Mouse (Mus musculus): ENCODE measurements around the gene Ankrd23. TPM values are rescaled to one million over a fixed set of nuclear protein-coding genes. Genes with fewer than 3 reads are reported as not detected.

Gene Ankrd23
- polyA plus RNA-seq, 1 experiment = 17.9 TPM

DNA sequence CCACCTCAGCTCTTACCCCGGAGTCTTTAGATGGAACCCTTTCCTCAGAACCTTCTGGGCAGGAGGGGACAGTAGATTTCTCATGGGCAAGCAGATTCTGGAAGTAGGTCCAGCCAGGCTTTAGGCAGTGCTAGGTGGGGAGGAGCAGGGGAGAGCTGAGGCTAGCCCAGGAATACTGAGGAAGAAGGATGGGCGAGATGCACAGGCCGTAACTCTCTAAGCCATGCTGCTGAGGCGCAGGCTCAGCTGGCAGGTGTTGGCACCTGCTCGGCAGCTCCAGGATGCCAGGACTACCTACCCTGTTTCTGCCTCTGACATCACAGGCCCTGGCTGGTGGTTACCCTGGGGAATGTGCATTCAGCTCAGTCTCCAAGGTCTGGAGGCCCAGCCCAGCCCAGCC is 33.6 kb upstream of the Ankrd23 start:
- no peak overlapping the region for H3K4me3 ChIP-seq (ENCODE audit: insufficient read depth, low read depth, low read length)
- peaks cover 48% of the 10 kb centered on the region for H3K4me1 ChIP-seq (ENCODE audit: control insufficient read depth, insufficient read depth, insufficient read length, low read length)
- peak overlapping the region; percentile 90 for H3K27ac ChIP-seq (replicated peaks; ENCODE audit: low read depth, low read length)

GRCm38 (mm10) chr1:36569694-36570276 is 33.1 kb upstream of the Ankrd23 start:
- H3K27ac ChIP-seq (replicated peaks; ENCODE audit: low read depth, low read length) = peak overlapping the region; percentile 90
- H3K4me3 ChIP-seq (ENCODE audit: insufficient read depth, low read depth, low read length) = no peak overlapping the region
- peaks cover 51% of the 10 kb centered on the region for H3K4me1 ChIP-seq (ENCODE audit: control insufficient read depth, insufficient read depth, insufficient read length, low read length)

- Histone ChIP-seq H3K4me3 (ENCODE audit: insufficient read depth, low read depth, low read length) (no peak overlapping the region), H3K4me1 (ENCODE audit: control insufficient read depth, insufficient read depth, insufficient read length, low read length) (peaks cover 56% of the 10 kb centered on the region), H3K27ac (replicated peaks; ENCODE audit: low read depth, low read length) (peak overlapping the region; percentile 90)
These were observed 32.1 kb upstream of the Ankrd23 start for GRCm38 (mm10) chr1:36568776-36569175.

DNA sequence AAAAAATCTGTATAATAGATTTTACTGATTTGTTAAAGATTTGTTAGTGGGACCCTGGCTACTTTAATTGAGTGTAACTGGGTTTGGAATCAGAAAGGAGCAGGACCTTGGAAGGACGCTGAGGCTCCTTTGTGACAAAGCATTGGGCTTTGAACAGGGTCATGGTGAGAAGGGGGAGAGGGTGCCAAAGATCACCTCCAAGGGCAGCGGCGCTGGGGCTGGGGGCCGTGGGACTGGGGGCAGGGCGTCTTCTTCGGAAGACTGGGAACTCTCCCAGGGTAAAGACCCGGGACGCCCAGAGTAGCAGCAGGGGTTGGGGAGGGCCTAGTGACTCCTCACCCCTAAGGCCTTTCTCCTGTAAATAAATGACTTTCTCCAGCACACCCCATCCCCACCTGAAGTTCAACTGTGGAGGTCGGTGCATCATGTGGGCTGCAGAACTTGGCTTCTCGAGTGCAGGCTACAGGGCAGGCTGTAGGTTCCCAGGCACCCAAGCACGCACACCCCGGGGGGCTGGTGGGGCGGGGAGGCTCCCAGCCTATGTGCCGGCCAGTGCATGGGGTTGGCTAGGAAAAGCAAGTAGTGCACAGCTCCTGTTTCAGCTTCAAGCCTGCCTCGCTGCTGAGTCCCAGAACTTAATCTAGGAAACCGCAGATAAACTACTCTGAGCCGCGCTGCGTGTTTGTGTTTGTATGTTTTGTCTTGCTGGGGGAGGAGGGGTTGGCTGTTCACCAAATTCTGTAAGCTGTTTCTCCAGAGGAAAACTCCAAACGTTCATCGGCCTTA is 31.3 kb upstream of the Ankrd23 start:
- Histone ChIP-seq H3K4me1 (ENCODE audit: control insufficient read depth, insufficient read depth, insufficient read length, low read length) (peaks cover 61% of the 10 kb centered on the region), H3K27ac (replicated peaks; ENCODE audit: low read depth, low read length) (peak overlapping the region; percentile 90), H3K4me3 (ENCODE audit: insufficient read depth, low read depth, low read length) (no peak overlapping the region)

DNA sequence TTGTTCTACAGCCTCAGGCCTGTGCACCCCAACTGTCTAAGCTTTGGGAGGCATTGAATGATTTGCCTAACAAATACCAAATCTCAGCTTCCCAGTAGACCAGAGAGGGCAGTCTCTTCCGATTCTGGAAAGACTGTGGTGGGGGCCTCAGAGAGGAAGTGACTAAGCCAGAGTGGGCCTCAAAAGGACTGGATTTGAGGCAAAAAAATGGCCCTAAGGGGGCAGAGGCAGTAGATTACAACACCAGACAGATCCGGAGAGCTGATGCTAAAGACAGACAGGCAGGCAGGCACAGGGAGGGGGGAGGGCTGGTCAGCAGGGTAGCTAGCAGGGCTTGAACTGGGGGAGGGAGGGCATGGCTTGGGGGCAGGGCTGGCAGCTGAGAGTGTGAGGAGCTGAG is 29.7 kb upstream of the Ankrd23 start:
- Histone ChIP-seq H3K4me3 (ENCODE audit: insufficient read depth, low read depth, low read length) (no peak overlapping the region), H3K27ac (replicated peaks; ENCODE audit: low read depth, low read length) (no peak overlapping the region)

GRCm38 (mm10) chr1:36564101-36564500 is 27.4 kb upstream of the Ankrd23 start:
- Histone ChIP-seq H3K27ac (replicated peaks; ENCODE audit: low read depth, low read length) (peak overlapping the region; percentile 43), H3K4me3 (ENCODE audit: insufficient read depth, low read depth, low read length) (no peak overlapping the region), H3K4me1 (ENCODE audit: control insufficient read depth, insufficient read depth, insufficient read length, low read length) (peaks cover 55% of the 10 kb centered on the region)

More for the DNA sequence above, 29.7 kb upstream of the Ankrd23 start:
- H3K4me1 ChIP-seq (ENCODE audit: control insufficient read depth, insufficient read depth, insufficient read length, low read length) = peaks cover 65% of the 10 kb centered on the region

DNA sequence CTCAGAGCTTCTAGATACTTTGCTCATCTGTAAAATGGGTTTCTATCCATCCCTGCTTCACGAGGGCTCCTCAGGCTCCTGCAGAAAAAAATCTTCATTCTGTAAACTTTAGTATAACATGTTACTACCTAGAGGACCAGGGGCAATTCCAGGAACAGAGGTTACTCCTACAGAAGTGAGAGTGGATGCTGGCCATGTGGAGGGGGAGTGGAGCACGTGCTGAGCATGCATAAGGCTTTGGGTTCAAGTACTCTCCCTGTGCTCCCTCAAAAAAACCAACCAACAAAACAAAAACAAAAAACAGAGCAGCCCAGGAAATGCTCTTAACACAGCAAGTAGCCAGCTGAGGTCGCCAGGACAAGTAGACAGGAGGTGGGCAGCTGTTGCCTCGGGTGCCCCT is 26.9 kb upstream of the Ankrd23 start:
- H3K4me3 ChIP-seq (ENCODE audit: insufficient read depth, low read depth, low read length) = no peak overlapping the region
- peak overlapping the region; percentile 43 for H3K27ac ChIP-seq (replicated peaks; ENCODE audit: low read depth, low read length)
- peaks cover 50% of the 10 kb centered on the region for H3K4me1 ChIP-seq (ENCODE audit: control insufficient read depth, insufficient read depth, insufficient read length, low read length)

GRCm38 (mm10) chr1:36563197-36563596 is 26.5 kb upstream of the Ankrd23 start:
- no peak overlapping the region for H3K4me3 ChIP-seq (ENCODE audit: insufficient read depth, low read depth, low read length)
- 0 out of 2 replicates have a peak overlapping the region, but pooled peaks have one; percentile 95 for H3K27ac ChIP-seq (replicated peaks; ENCODE audit: low read depth, low read length)
- H3K4me1 ChIP-seq (ENCODE audit: control insufficient read depth, insufficient read depth, insufficient read length, low read length) = peaks cover 47% of the 10 kb centered on the region

DNA sequence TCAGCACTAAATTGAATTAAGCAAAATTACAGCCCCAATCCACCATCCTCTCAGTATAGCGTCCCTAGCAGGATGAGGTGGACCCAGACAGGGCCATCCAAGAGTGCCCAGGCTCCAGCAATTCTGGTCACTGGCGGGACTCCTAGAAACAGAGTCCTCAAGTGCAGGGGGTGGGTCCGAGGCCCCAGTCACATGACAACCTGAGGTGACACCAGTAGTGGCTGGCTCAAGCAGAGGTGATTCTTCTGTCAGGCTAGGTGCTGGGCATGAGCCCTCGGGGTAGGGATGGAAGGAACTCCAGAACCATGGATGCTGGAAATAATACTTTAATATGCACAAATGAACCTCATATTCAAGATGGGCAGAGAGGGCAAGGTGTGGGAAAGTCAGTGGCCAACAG is 25.7 kb upstream of the Ankrd23 start:
- Histone ChIP-seq H3K4me3 (ENCODE audit: insufficient read depth, low read depth, low read length) (no peak overlapping the region), H3K4me1 (ENCODE audit: control insufficient read depth, insufficient read depth, insufficient read length, low read length) (peaks cover 47% of the 10 kb centered on the region), H3K27ac (replicated peaks; ENCODE audit: low read depth, low read length) (peak overlapping the region; percentile 95)

DNA sequence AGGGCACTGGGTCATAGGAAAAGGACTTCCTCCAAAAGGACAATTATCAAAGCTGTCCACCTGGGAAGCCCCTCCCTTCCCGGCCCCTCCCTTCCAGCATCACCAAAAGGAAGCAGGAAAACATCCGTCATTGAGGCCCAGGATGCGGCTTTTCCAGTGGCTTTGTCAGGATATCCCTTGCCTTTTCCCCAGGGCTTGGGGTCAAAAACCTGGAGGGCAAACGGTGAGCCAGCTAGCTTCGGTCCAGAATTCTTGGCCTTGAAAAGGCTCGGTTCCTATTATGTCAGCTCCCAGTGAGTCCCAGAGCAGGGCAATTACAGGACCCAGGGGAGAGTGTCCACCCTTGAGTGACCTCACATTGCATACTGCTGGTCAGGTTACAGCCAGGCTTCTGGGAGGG is 24.2 kb upstream of the Ankrd23 start:
- H3K27ac ChIP-seq (replicated peaks; ENCODE audit: low read depth, low read length) = peak overlapping the region; percentile 96
- peaks cover 44% of the 10 kb centered on the region for H3K4me1 ChIP-seq (ENCODE audit: control insufficient read depth, insufficient read depth, insufficient read length, low read length)
- no peak overlapping the region for H3K4me3 ChIP-seq (ENCODE audit: insufficient read depth, low read depth, low read length)

GRCm38 (mm10) chr1:36559888-36560287 is 23.2 kb upstream of the Ankrd23 start:
- Histone ChIP-seq H3K4me1 (ENCODE audit: control insufficient read depth, insufficient read depth, insufficient read length, low read length) (peaks cover 44% of the 10 kb centered on the region), H3K4me3 (ENCODE audit: insufficient read depth, low read depth, low read length) (0 out of 2 replicates have a peak overlapping the region, but pooled peaks have one; percentile 94), H3K27ac (replicated peaks; ENCODE audit: low read depth, low read length) (peak overlapping the region; percentile 96)

DNA sequence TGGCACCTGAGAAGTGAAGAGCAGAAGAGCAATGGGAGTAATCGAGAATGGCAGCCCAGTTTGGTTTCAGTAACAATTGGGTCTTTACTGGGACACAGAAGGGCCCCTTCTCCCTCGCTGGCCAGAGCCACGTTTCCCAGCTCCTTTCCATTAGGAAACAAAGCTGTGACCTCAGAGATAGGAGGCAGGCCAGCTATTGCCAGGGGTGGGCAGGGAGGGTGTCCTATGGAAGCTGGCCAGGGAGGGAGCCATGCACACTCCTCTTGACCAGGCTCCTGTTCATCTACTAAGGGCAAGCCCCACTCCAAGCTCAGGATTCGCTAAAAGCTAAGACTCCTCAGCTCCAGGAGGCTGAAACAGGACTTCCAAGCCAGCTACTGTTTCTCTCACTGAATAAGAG is 22.6 kb upstream of the Ankrd23 start:
- Histone ChIP-seq H3K27ac (replicated peaks; ENCODE audit: low read depth, low read length) (peak overlapping the region; percentile 96), H3K4me3 (ENCODE audit: insufficient read depth, low read depth, low read length) (peak overlapping the region; percentile 94), H3K4me1 (ENCODE audit: control insufficient read depth, insufficient read depth, insufficient read length, low read length) (peaks cover 38% of the 10 kb centered on the region)

- Histone ChIP-seq H3K4me3 (ENCODE audit: insufficient read depth, low read depth, low read length) (peak within 1 kb of the TSS; percentile 94), H3K27ac (replicated peaks; ENCODE audit: low read depth, low read length) (peak within 1 kb of the TSS; percentile 97), H3K4me1 (ENCODE audit: control insufficient read depth, insufficient read depth, insufficient read length, low read length) (peaks cover 29% of the 10 kb centered on the region)
These were observed 21.6 kb upstream of the Ankrd23 start, which contains the start of gene Sema4c for GRCm38 (mm10) chr1:36558031-36558993. Gene Sema4c (minus strand): TSS chr1:36558349.

DNA sequence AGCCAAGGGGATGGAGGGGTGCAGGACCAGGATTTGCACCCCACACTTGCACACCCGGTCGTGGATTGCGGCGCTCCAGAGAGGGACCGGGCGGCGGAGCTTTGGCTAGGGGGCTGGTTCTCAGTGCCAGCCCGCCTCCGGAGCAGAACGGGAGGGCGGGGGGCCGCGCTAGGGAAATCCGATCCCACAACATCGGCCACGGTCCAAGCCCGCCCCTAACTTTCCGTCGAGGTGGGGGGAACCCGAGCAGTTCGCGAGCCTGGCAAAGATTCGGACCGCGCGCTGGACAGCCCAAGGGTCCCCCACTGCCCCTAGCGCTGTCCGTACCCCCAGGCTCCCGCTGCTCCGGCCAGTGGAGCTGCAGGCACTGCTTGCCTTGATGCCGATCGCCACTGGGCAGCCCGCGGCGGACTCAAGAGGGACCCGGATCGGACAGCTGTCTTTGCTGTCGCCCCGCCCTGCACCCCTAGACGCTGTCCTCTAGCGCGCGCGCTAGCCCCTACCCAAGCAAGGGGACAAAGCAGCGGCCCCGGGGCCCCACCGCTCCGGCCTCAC is 20.9 kb upstream of the Ankrd23 start:
- H3K4me1 ChIP-seq (ENCODE audit: control insufficient read depth, insufficient read depth, insufficient read length, low read length) = peaks cover 22% of the 10 kb centered on the region
- H3K4me3 ChIP-seq (ENCODE audit: insufficient read depth, low read depth, low read length) = peak overlapping the region; percentile 94
- peak overlapping the region; percentile 97 for H3K27ac ChIP-seq (replicated peaks; ENCODE audit: low read depth, low read length)

Measured in brown adipose tissue, adult 24 weeks (tissue).